Mouse (Mus musculus): ENCODE measurements at regions not wholly inside any gene's neighbourhood (a gene's known extent, or its start where the extent isn't known, plus 50 kb on each side); places are given as distances from the start of the nearest gene placed in this dataset.

GRCm38 (mm10) chr1:91611281-91611680, 70.9 kb downstream of the Asb1 start:
- no peak for DNase-seq (ENCODE audit: low spot score)

GRCm38 (mm10) chr1:91611694-91612093, 71.3 kb downstream of the Asb1 start:
- no peak for DNase-seq (ENCODE audit: low spot score)

GRCm38 (mm10) chr1:91612912-91613311, 72.6 kb downstream of the Asb1 start:
- no peak for DNase-seq (ENCODE audit: low spot score)

- DNase-seq (ENCODE audit: low spot score): no peak
Observed at GRCm38 (mm10) chr1:91615396-91615795, 75.1 kb downstream of the Asb1 start.

- no peak for DNase-seq (ENCODE audit: low spot score)
Observed at GRCm38 (mm10) chr1:91618527-91619135, 78.3 kb downstream of the Asb1 start.

GRCm38 (mm10) chr1:91621141-91621540, 80.8 kb downstream of the Asb1 start:
- no peak for DNase-seq (ENCODE audit: low spot score)

- no peak for DNase-seq (ENCODE audit: low spot score)
Observed at GRCm38 (mm10) chr1:91622874-91623273, 82.5 kb downstream of the Asb1 start.

GRCm38 (mm10) chr1:91624028-91624427, 83.7 kb downstream of the Asb1 start:
- DNase-seq (ENCODE audit: low spot score): no peak

GRCm38 (mm10) chr1:91624531-91625300, 84.4 kb downstream of the Asb1 start:
- no peak for DNase-seq (ENCODE audit: low spot score)

- no peak for DNase-seq (ENCODE audit: low spot score)
Observed at GRCm38 (mm10) chr1:91626090-91626489, 85.7 kb downstream of the Asb1 start.

- DNase-seq (ENCODE audit: low spot score): no peak
Observed at GRCm38 (mm10) chr1:91630206-91630605, 89.9 kb downstream of the Asb1 start.

GRCm38 (mm10) chr1:91630871-91631410, 90.6 kb downstream of the Asb1 start:
- DNase-seq (ENCODE audit: low spot score): no peak

- DNase-seq (ENCODE audit: low spot score): no peak
Observed at GRCm38 (mm10) chr1:91632906-91633493, 92.7 kb downstream of the Asb1 start.

- no peak for DNase-seq (ENCODE audit: low spot score)
Observed at GRCm38 (mm10) chr1:91636571-91636970, 96.2 kb downstream of the Asb1 start.

GRCm38 (mm10) chr1:91640551-91640950, 100.2 kb downstream of the Asb1 start:
- no peak for DNase-seq (ENCODE audit: low spot score)

GRCm38 (mm10) chr1:91658991-91659441, 118.7 kb downstream of the Asb1 start:
- peak; percentile 34 for DNase-seq (ENCODE audit: low spot score)

GRCm38 (mm10) chr1:91659486-91659885, 119.1 kb downstream of the Asb1 start:
- DNase-seq (ENCODE audit: low spot score): peak; percentile 34

- DNase-seq (ENCODE audit: low spot score): no peak
Observed at GRCm38 (mm10) chr1:91663289-91663688, 122.9 kb downstream of the Asb1 start.

- DNase-seq (ENCODE audit: low spot score): no peak
Observed at GRCm38 (mm10) chr1:91664622-91665021, 124.3 kb downstream of the Asb1 start.

GRCm38 (mm10) chr1:91668530-91668929, 128.2 kb downstream of the Asb1 start:
- no peak for DNase-seq (ENCODE audit: low spot score)

- no peak for DNase-seq (ENCODE audit: low spot score)
Observed at GRCm38 (mm10) chr1:91670980-91671379, 130.3 kb upstream of the Twist2 start.

GRCm38 (mm10) chr1:91674082-91674655, 127.1 kb upstream of the Twist2 start:
- DNase-seq (ENCODE audit: low spot score): no peak

- DNase-seq (ENCODE audit: low spot score): no peak
Observed at GRCm38 (mm10) chr1:91677062-91677461, 124.2 kb upstream of the Twist2 start.

Measured in testis, postnatal 10 days (tissue).